Mouse (Mus musculus) midbrain, postnatal 0 days (tissue): Measurements from ENCODE around the gene Rcan1. TPM values are rescaled to one million over a fixed set of nuclear protein-coding genes. Genes with fewer than 3 reads are reported as not detected.
"Not testable (repeated sequence)": the region's sequence is repeated elsewhere in the genome, so short reads cannot be mapped to it uniquely, and the experiment has no call there.

Source experiments
- ATAC-seq: fragments of 200-750 bp; cut with Nextera tagmentation; 2 replicates; pipeline ENCODE4 v1.8.0; 2017; ENCODE audit warnings: moderate number of reproducible peaks, mild to moderate bottlenecking, moderate TSS enrichment, moderate library complexity; ENCODE audit not compliant: low FRiP score
- DNase-seq: peaks from one replicate; pipeline ENCODE4 v3.0.0-alpha.2; 2015; ENCODE audit warnings: low spot score
- H3K27ac ChIP-seq: fragments of 300-500 bp; sonication (generic); 2 replicates; pipeline ENCODE4 v1.5.1; 2014; ENCODE audit warnings: low read depth, mild to moderate bottlenecking, low read length, mixed read lengths
- H3K27me3 ChIP-seq: fragments of 300-500 bp; sonication (generic); 2 replicates; pipeline ENCODE4 v1.6.1; 2014; ENCODE audit warnings: low read length, control low read depth, mixed read lengths; ENCODE audit not compliant: insufficient read depth
- H3K36me3 ChIP-seq: fragments of 300-500 bp; sonication (generic); 2 replicates; pipeline ENCODE4 v1.6.1; 2014; ENCODE audit warnings: low read length, control low read depth, mixed read lengths; ENCODE audit not compliant: insufficient read depth
- H3K4me1 ChIP-seq: fragments of 300-500 bp; sonication (generic); 2 replicates; pipeline ENCODE4 v1.6.1; 2014; ENCODE audit warnings: mild to moderate bottlenecking, control low read depth, antibody characterized with exemption, low read length, mixed read lengths; ENCODE audit not compliant: insufficient read depth
- H3K4me2 ChIP-seq: fragments of 300-500 bp; sonication (generic); 2 replicates; pipeline ENCODE4 v1.6.1; 2014; ENCODE audit warnings: low read depth, mild to moderate bottlenecking, low read length, mixed read lengths; ENCODE audit not compliant: poor library complexity, severe bottlenecking
- H3K4me3 ChIP-seq: fragments of 300-500 bp; sonication (generic); 2 replicates; pipeline ENCODE4 v1.5.1; 2014; ENCODE audit warnings: low read depth, mild to moderate bottlenecking, low read length, moderate library complexity
- H3K9ac ChIP-seq: fragments of 300-500 bp; sonication (generic); replicated peaks from 2 replicates; pipeline ENCODE4 v1.6.1; 2014; ENCODE audit warnings: mild to moderate bottlenecking, low read length, moderate library complexity, mixed read lengths; ENCODE audit not compliant: poor library complexity, severe bottlenecking
- H3K9me3 ChIP-seq: fragments of 300-500 bp; sonication (generic); 2 replicates; pipeline ENCODE4 v1.6.1; 2016; ENCODE audit warnings: low read length, control low read depth
- CTCF ChIP-seq: IDR thresholded peaks from 2 replicates; pipeline ENCODE4 v1.5.1; 2016; ENCODE audit warnings: antibody characterized with exemption, mild to moderate bottlenecking
- WGBS: fragments of 180-500 bp; shearing (Covaris S2); extraction: QIAGEN DNeasy Blood & Tissue Kit; methylation state at CpG from one replicate; pipeline ENCODE4 v1.1.7; 2014; 5-methylcytosine and 5-hydroxymethylcytosine counted together
- polyA plus RNA-seq: library from polyadenylated mRNA; unstranded; fragments of >200 nt; fragmentation: Nextera tagmentation; extraction: Ambion mirVana; gene quantifications from 2 replicates; pipeline ENCODE4 v1.2.1, GENCODE M21; 2015
- total RNA-seq: library from RNA; depleted of rRNA; stranded (reverse); fragments of >200 nt; gene quantifications from 2 replicates; pipeline ENCODE4 v1.2.3, GENCODE M21; 2014; rRNA removed

The Rcan1 gene
- total RNA-seq (91.3 and 104 TPM in 2 replicates), polyA plus RNA-seq (68.6 and 73.3 TPM in 2 replicates)

- Histone ChIP-seq H3K9ac (no peak within 1 kb of the TSS), H3K9me3 (no peaks in the 10 kb centered on the region), H3K4me3 (no peak within 1 kb of the TSS), H3K27ac (no peak within 1 kb of the TSS), H3K4me1 (no peaks in the 10 kb centered on the region), H3K27me3 (0 out of 2 replicates have a peak, but pooled peaks cover 3% of the 10 kb centered on the region), H3K36me3 (no peaks in the 10 kb centered on the region), H3K4me2 (no peak within 1 kb of the TSS)
- no peak for TF ChIP-seq CTCF
- WGBS = 70% methylated on average over 6 of the region's 6 CpGs
- DNase-seq (no peak), ATAC-seq (no peak)
These were observed at the start of gene Rcan1 for GRCm38 (mm10) chr16:92470706-92471105. Rcan1 (minus strand) TSS chr16:92470867.

- Histone ChIP-seq H3K4me3 (no peak overlapping the region), H3K4me2 (no peak overlapping the region), H3K9me3 (no peaks in the 10 kb centered on the region), H3K27ac (no peak overlapping the region), H3K9ac (no peak overlapping the region), H3K4me1 (no peaks in the 10 kb centered on the region), H3K36me3 (no peaks in the 10 kb centered on the region), H3K27me3 (no peaks in the 10 kb centered on the region)
- ATAC-seq (no peak), DNase-seq (peak; percentile 59)
- TF ChIP-seq CTCF = peak; percentile 74
- WGBS = 59% methylated on average over 13 of the region's 13 CpGs
These were observed 49.3 kb upstream of the Rcan1 start for GRCm38 (mm10) chr16:92519820-92520492.

GRCm38 (mm10) chr16:92518718-92519117 lies 48.1 kb upstream of the Rcan1 start:
- H3K27ac ChIP-seq = no peak overlapping the region
- H3K9ac ChIP-seq = no peak overlapping the region
- no peak for DNase-seq
- no peaks in the 10 kb centered on the region for H3K27me3 ChIP-seq
- H3K4me1 ChIP-seq = no peaks in the 10 kb centered on the region
- H3K36me3 ChIP-seq = no peaks in the 10 kb centered on the region
- WGBS = 79% methylated on average over 4 of the region's 4 CpGs
- no peak for TF ChIP-seq CTCF
- H3K9me3 ChIP-seq = no peaks in the 10 kb centered on the region
- no peak overlapping the region for H3K4me2 ChIP-seq
- no peak for ATAC-seq
- no peak overlapping the region for H3K4me3 ChIP-seq

DNA sequence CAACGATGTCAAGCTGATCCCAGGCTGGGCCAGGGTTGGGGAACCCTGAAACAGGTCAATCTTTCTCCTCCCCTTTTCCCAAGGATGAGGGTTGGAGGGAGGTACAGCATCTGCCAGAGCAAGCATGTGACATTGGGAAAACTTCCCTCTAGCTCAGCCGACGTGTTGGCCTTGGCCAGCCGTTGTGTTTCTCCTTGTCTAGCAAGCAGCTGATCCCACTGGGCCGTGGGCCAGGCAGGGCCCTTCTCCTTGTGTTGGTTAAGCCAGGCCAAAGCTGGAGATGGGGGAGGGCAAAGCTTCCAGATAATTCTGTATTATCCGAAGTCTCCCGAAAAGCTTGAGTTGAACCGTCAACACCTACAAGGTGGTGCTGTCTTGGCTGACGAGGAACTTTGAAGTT lies 45.5 kb upstream of the Rcan1 start:
- no peak overlapping the region for H3K27ac ChIP-seq
- no peaks in the 10 kb centered on the region for H3K36me3 ChIP-seq
- 88% methylated on average over 9 of the region's 9 CpGs for WGBS
- DNase-seq = peak; percentile 57
- H3K4me2 ChIP-seq = no peak overlapping the region
- no peaks in the 10 kb centered on the region for H3K9me3 ChIP-seq
- TF ChIP-seq CTCF = no peak
- H3K27me3 ChIP-seq = no peaks in the 10 kb centered on the region
- H3K4me3 ChIP-seq = no peak overlapping the region
- no peaks in the 10 kb centered on the region for H3K4me1 ChIP-seq
- H3K9ac ChIP-seq = no peak overlapping the region
- no peak for ATAC-seq

GRCm38 (mm10) chr16:92514896-92515295 lies 44.2 kb upstream of the Rcan1 start:
- not testable (repeated sequence) for H3K9me3 ChIP-seq, H3K9ac ChIP-seq, H3K4me3 ChIP-seq, H3K4me1 ChIP-seq, H3K27me3 ChIP-seq, ATAC-seq, H3K36me3 ChIP-seq, DNase-seq, H3K27ac ChIP-seq, H3K4me2 ChIP-seq
- 77% methylated on average over 7 of the region's 9 CpGs for WGBS

- no peak overlapping the region for H3K27ac ChIP-seq
- DNase-seq (peak; percentile 65), ATAC-seq (no peak)
- H3K9ac ChIP-seq = no peak overlapping the region
- H3K4me3 ChIP-seq = no peak overlapping the region
- H3K4me1 ChIP-seq = no peaks in the 10 kb centered on the region
- H3K4me2 ChIP-seq = no peak overlapping the region
- H3K27me3 ChIP-seq = no peaks in the 10 kb centered on the region
- WGBS = 61% methylated on average over 5 of the region's 5 CpGs
- TF ChIP-seq CTCF = peak; percentile 60
- no peaks in the 10 kb centered on the region for H3K9me3 ChIP-seq
- H3K36me3 ChIP-seq = no peaks in the 10 kb centered on the region
These were observed 41.2 kb upstream of the Rcan1 start for GRCm38 (mm10) chr16:92511773-92512391.
